Mouse (Mus musculus): ENCODE results near the gene Grik4. TPM values are rescaled to one million over a fixed set of nuclear protein-coding genes. Genes with fewer than 3 reads are reported as not detected.

Grik4 gene
- total and polyA plus RNA-seq, 2 experiments: under 0.01 to 0.09 TPM

DNA sequence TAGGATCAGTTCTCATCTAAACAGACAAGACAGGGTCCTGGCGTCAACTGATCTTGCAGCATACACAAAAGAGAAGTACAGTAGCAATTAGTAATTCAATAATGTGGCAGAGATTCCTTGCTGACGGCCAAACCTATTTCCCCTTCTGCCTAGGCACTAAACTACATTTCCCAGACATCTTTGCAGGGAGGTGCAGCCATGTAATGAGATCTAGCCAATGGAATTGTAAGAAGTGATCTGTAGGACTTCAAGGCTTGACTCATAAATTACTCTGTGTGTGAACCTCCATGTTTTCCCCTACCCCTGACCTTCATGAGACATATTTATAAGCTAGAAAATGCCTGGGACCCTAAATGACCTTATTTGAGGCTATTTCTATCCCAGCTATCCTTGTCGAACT, 296.7 kb downstream of the Grik4 start:
- 85% methylated on average over 3 of the region's 3 CpGs for whole genome bisulfite sequencing
- TF ChIP-seq CTCF (IDR thresholded peaks at IDR 0.05; ENCODE audit: low read depth, low read length) (no peak), POLR2A (IDR thresholded peaks at IDR 0.05; ENCODE audit: extremely low read depth, insufficient read depth, low read length) (no peak)
- Histone ChIP-seq H3K79me2 (ENCODE audit: control insufficient read depth, insufficient read depth, low read length) (no peaks in the 10 kb centered on the region), H3K27me3 (ENCODE audit: control insufficient read depth, insufficient read depth, low read length) (no peaks in the 10 kb centered on the region), H3K27ac (replicated peaks; ENCODE audit: insufficient read depth, low read depth, low read length) (no peak overlapping the region), H3K4me3 (ENCODE audit: insufficient read depth, low read depth, low read length) (no peak overlapping the region), H3K36me3 (ENCODE audit: control insufficient read depth, insufficient read depth, low read length) (no peaks in the 10 kb centered on the region), H3K9ac (ENCODE audit: low read depth, low read length) (no peak overlapping the region), H3K4me1 (ENCODE audit: control insufficient read depth, insufficient read depth, low read length) (no peaks in the 10 kb centered on the region)
- DNase-seq (ENCODE audit: extremely low read depth, low read depth, low spot score): no peak

DNA sequence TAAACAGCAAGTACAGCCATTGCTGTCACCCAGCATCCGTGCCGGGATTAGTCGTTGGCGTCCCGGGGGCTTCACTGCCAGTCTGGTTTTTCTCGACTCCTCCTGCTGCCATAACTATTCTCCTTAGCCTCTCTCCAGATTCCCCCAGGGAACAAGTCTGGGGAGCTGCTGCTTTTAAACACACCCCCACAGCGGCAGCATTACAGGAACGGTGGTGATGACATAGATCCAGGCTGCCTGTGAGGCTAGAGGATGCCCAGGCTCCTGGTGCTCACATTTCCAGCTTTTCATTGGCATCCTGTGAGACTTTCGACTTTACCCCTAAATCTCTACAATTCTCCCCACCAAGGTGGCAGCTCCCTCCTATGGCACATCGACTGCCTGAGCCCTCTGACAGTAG, 297.5 kb downstream of the Grik4 start:
- H3K79me2 ChIP-seq (ENCODE audit: control insufficient read depth, insufficient read depth, low read length): no peaks in the 10 kb centered on the region
- H3K4me1 ChIP-seq (ENCODE audit: control insufficient read depth, insufficient read depth, low read length): no peaks in the 10 kb centered on the region
- H3K4me3 ChIP-seq (ENCODE audit: insufficient read depth, low read depth, low read length): no peak overlapping the region
- no peak overlapping the region for H3K27ac ChIP-seq (replicated peaks; ENCODE audit: insufficient read depth, low read depth, low read length)
- H3K36me3 ChIP-seq (ENCODE audit: control insufficient read depth, insufficient read depth, low read length): no peaks in the 10 kb centered on the region
- TF ChIP-seq CTCF (IDR thresholded peaks at IDR 0.05; ENCODE audit: low read depth, low read length) (no peak), POLR2A (IDR thresholded peaks at IDR 0.05; ENCODE audit: extremely low read depth, insufficient read depth, low read length) (no peak)
- no peaks in the 10 kb centered on the region for H3K27me3 ChIP-seq (ENCODE audit: control insufficient read depth, insufficient read depth, low read length)
- 76% methylated on average over 10 of the region's 10 CpGs for WGBS
- DNase-seq (ENCODE audit: extremely low read depth, low read depth, low spot score): no peak
- no peak overlapping the region for H3K9ac ChIP-seq (ENCODE audit: low read depth, low read length)

DNA sequence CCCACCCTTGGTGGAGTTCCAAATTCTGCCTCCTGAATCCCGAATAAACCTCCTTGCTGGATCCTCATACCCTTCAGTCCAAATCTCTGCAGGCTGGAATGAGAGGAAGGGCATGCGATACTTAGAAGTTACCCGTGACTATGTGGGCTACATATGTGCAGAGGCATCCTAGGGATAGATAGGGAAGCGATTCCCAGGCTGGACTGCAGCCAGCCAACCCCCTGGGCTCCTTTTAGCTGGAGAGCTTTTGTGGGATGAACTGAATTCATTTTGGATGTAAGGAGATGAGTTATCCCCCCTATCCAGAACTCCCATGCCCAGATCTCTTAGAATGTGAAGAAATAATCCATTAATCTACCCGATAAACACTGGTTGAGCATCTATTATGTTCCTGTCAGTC, 299.1 kb downstream of the Grik4 start:
- Histone ChIP-seq H3K27me3 (ENCODE audit: control insufficient read depth, insufficient read depth, low read length) (no peaks in the 10 kb centered on the region), H3K79me2 (ENCODE audit: control insufficient read depth, insufficient read depth, low read length) (no peaks in the 10 kb centered on the region), H3K4me1 (ENCODE audit: control insufficient read depth, insufficient read depth, low read length) (no peaks in the 10 kb centered on the region; the same call in 1 of the 2 replicates), H3K4me3 (ENCODE audit: insufficient read depth, low read depth, low read length) (no peak overlapping the region), H3K36me3 (ENCODE audit: control insufficient read depth, insufficient read depth, low read length) (no peaks in the 10 kb centered on the region), H3K27ac (replicated peaks; ENCODE audit: insufficient read depth, low read depth, low read length) (no peak overlapping the region), H3K9ac (ENCODE audit: low read depth, low read length) (no peak overlapping the region)
- TF ChIP-seq POLR2A (IDR thresholded peaks at IDR 0.05; ENCODE audit: extremely low read depth, insufficient read depth, low read length) (no peak), CTCF (IDR thresholded peaks at IDR 0.05; ENCODE audit: low read depth, low read length) (no peak)
- no peak for DNase-seq (ENCODE audit: extremely low read depth, low read depth, low spot score)
- WGBS: 93% methylated on average over 5 of the region's 5 CpGs

DNA sequence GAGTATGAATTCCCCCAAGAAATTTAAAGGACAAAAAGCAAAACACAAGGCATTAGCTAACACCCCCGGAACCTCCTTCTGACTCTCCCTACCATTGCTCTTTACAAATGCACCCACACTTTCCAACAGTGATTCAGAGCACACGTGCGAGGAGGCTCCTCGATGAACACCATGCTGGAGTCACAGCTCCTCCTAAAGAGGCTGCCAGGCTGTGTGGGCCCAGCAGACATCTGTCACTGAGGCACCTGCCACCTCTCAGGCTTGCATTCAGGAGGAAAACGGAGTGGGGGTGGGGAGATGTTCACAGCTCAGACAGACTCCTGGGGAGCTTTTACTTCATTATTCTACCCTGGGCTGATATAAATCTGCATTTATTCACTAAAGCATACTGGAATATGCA, 301.5 kb downstream of the Grik4 start:
- no peaks in the 10 kb centered on the region for H3K27me3 ChIP-seq (ENCODE audit: control insufficient read depth, insufficient read depth, low read length)
- H3K27ac ChIP-seq (replicated peaks; ENCODE audit: insufficient read depth, low read depth, low read length): no peak overlapping the region
- DNase-seq (ENCODE audit: extremely low read depth, low read depth, low spot score): no peak
- H3K36me3 ChIP-seq (ENCODE audit: control insufficient read depth, insufficient read depth, low read length): no peaks in the 10 kb centered on the region
- 83% methylated on average over 5 of the region's 5 CpGs for WGBS
- no peaks in the 10 kb centered on the region; the same call in 1 of the 2 replicates for H3K4me1 ChIP-seq (ENCODE audit: control insufficient read depth, insufficient read depth, low read length)
- H3K9ac ChIP-seq (ENCODE audit: low read depth, low read length): no peak overlapping the region
- H3K4me3 ChIP-seq (ENCODE audit: insufficient read depth, low read depth, low read length): no peak overlapping the region
- no peaks in the 10 kb centered on the region for H3K79me2 ChIP-seq (ENCODE audit: control insufficient read depth, insufficient read depth, low read length)
- TF ChIP-seq POLR2A (IDR thresholded peaks at IDR 0.05; ENCODE audit: extremely low read depth, insufficient read depth, low read length) (no peak), CTCF (IDR thresholded peaks at IDR 0.05; ENCODE audit: low read depth, low read length) (no peak)

DNA sequence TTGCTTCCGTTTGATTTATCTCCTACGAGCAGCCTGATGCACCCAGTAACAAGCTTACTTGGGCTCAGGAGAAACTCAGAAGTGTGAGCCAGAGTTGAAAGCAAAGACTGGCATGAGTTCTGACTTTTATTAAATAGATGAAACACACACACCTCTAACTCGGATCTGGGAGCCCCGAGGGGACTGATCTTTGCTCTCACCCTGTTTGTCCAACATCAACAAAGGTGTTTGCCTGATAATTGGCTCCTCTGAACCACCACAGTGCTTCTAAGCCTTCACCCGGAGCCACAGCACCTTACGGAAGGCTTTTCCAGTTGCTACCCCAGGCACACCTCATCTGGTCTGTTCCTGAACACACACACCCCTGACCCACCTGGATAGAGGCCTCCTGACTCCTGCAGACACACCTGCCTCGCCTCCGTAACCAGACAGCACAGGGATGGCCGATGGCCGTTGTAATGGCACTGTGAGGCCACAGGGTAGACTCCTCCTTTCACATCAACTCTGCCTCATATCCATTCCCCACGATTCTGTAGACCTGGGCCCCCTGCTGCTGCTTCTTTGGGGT, 302.7 kb downstream of the Grik4 start:
- TF ChIP-seq CTCF (IDR thresholded peaks at IDR 0.05; ENCODE audit: low read depth, low read length) (peak; percentile 11; the same call in 1 of the 2 replicates), POLR2A (IDR thresholded peaks at IDR 0.05; ENCODE audit: extremely low read depth, insufficient read depth, low read length) (no peak)
- no peaks in the 10 kb centered on the region for H3K27me3 ChIP-seq (ENCODE audit: control insufficient read depth, insufficient read depth, low read length)
- peak; percentile 61 for DNase-seq (ENCODE audit: extremely low read depth, low read depth, low spot score)
- H3K79me2 ChIP-seq (ENCODE audit: control insufficient read depth, insufficient read depth, low read length): no peaks in the 10 kb centered on the region
- no peaks in the 10 kb centered on the region; the same call in 1 of the 2 replicates for H3K4me1 ChIP-seq (ENCODE audit: control insufficient read depth, insufficient read depth, low read length)
- no peak overlapping the region for H3K9ac ChIP-seq (ENCODE audit: low read depth, low read length)
- H3K4me3 ChIP-seq (ENCODE audit: insufficient read depth, low read depth, low read length): no peak overlapping the region
- 25% methylated on average over 11 of the region's 11 CpGs for WGBS
- H3K36me3 ChIP-seq (ENCODE audit: control insufficient read depth, insufficient read depth, low read length): no peaks in the 10 kb centered on the region
- no peak overlapping the region for H3K27ac ChIP-seq (replicated peaks; ENCODE audit: insufficient read depth, low read depth, low read length)

DNA sequence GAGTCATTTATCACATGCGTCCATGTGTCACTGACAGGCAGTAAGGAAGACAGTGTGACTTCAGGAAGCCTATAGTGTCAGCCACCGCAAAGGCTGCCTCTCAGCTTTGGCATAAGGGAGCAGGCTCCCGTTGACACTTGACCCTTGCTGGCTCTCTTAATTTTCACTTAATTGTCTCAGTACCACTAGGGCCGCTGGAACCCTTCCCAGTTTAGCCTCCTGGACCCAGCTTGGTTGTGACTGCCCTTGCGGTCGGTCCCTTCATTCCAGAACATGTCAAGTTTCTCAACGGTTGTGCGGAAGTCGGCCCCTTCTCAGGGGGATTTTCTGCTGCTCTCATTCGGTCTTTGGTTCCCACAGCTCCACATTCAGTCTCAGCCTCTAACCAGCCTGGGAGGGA, 307.8 kb downstream of the Grik4 start:
- no peak overlapping the region for H3K9ac ChIP-seq (ENCODE audit: low read depth, low read length)
- H3K4me3 ChIP-seq (ENCODE audit: insufficient read depth, low read depth, low read length): no peak overlapping the region
- TF ChIP-seq CTCF (IDR thresholded peaks at IDR 0.05; ENCODE audit: low read depth, low read length) (no peak), POLR2A (IDR thresholded peaks at IDR 0.05; ENCODE audit: extremely low read depth, insufficient read depth, low read length) (no peak)
- no peaks in the 10 kb centered on the region; the same call in 1 of the 2 replicates for H3K4me1 ChIP-seq (ENCODE audit: control insufficient read depth, insufficient read depth, low read length)
- WGBS: 76% methylated on average over 10 of the region's 10 CpGs
- DNase-seq (ENCODE audit: extremely low read depth, low read depth, low spot score): peak; percentile 2
- H3K36me3 ChIP-seq (ENCODE audit: control insufficient read depth, insufficient read depth, low read length): no peaks in the 10 kb centered on the region
- no peaks in the 10 kb centered on the region for H3K27me3 ChIP-seq (ENCODE audit: control insufficient read depth, insufficient read depth, low read length)
- no peak overlapping the region for H3K27ac ChIP-seq (replicated peaks; ENCODE audit: insufficient read depth, low read depth, low read length)
- H3K79me2 ChIP-seq (ENCODE audit: control insufficient read depth, insufficient read depth, low read length): no peaks in the 10 kb centered on the region

Measured in liver, adult 2 months (tissue).